Mouse (Mus musculus) spleen, adult 2 months (tissue): ENCODE data around the gene Pold1. TPM values are rescaled to one million over a fixed set of nuclear protein-coding genes. Genes with fewer than 3 reads are reported as not detected.

Experiments used
- DNase-seq, 2 experiments: peaks; one replicate each; pipeline versions ENCODE4 v3.0.0 to v3.0.0-alpha.2; 2012 to 2021; ENCODE audit warnings: low spot score in 2 of 2, low read depth in 1 of 2
- H3K27ac ChIP-seq: fragments of 200-500 bp; 2 replicates; pipeline ENCODE4 v1.5.1; 2012; ENCODE audit warnings: low read length, inconsistent platforms; ENCODE audit not compliant: insufficient read depth
- H3K27me3 ChIP-seq: fragments of 200-500 bp; 2 replicates; pipeline ENCODE4 v1.6.1; 2012; ENCODE audit warnings: mild to moderate bottlenecking, moderate library complexity, low read length, inconsistent platforms; ENCODE audit not compliant: control insufficient read depth, insufficient read depth
- H3K36me3 ChIP-seq: fragments of 200-500 bp; 2 replicates; pipeline ENCODE4 v1.6.1; 2012; ENCODE audit warnings: mild to moderate bottlenecking, low read length, inconsistent platforms; ENCODE audit not compliant: control insufficient read depth, insufficient read depth
- H3K4me1 ChIP-seq: fragments of 200-500 bp; 2 replicates; pipeline ENCODE4 v1.6.1; 2011; ENCODE audit warnings: inconsistent platforms; ENCODE audit not compliant: control insufficient read depth, insufficient read depth, insufficient read length
- H3K4me3 ChIP-seq: fragments of 200-500 bp; 2 replicates; pipeline ENCODE4 v1.5.1; 2011; ENCODE audit warnings: mild to moderate bottlenecking, inconsistent platforms; ENCODE audit not compliant: insufficient read depth, insufficient read length; ENCODE audit errors: extremely low read depth
- CTCF ChIP-seq: fragments of 200-500 bp; IDR thresholded peaks from 2 replicates; pipeline ENCODE4 v1.5.1; 2011; ENCODE audit warnings: mild to moderate bottlenecking, inconsistent platforms; ENCODE audit not compliant: insufficient read depth, insufficient read length, insufficient replicate concordance; ENCODE audit errors: extremely low read depth
- POLR2A ChIP-seq: fragments of 200-500 bp; IDR thresholded peaks from 2 replicates; pipeline ENCODE4 v1.6.1; 2011; ENCODE audit warnings: low read depth, low read length, inconsistent platforms
- WGBS: fragments of 180-500 bp; shearing (Covaris S2); methylation state at CpG from one replicate; pipeline ENCODE4 v1.1.7; 2018; 5-methylcytosine and 5-hydroxymethylcytosine counted together
- polyA plus RNA-seq: library from polyadenylated mRNA; depleted of rRNA; stranded (reverse); fragments of >200 nt; gene quantifications from 2 replicates; pipeline ENCODE4 v1.2.3, GENCODE M21; 2012

Gene Pold1
- polyA plus RNA-seq, 1 experiment, result 118 TPM

DNA sequence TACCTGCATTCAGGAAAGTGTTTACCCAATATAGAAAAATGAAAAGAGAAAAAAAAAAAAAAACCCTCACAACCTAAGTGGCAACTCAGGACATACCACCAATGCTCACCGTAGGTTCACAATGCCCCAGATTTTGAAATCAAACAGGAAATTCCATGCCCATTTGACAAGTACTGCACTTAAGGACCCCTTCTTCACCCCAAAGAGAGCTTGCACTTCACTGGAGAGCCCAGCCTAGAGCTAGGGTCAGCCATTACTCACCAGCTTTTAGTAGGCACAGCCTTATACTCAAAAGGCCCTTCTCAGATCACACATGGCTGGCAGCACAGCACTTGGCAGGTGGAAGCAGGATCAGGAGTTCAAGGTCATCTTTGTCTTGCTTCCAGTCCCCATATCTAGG is 34.5 kb upstream of the Pold1 start:
- no peak overlapping the region for H3K4me3 ChIP-seq
- peaks cover 10% of the 10 kb centered on the region; the same call in 1 of the 2 replicates for H3K4me1 ChIP-seq
- 78% methylated on average over 1 of the region's 1 CpGs for WGBS
- no peak overlapping the region for H3K27ac ChIP-seq
- DNase-seq, result no peak
- H3K27me3 ChIP-seq, result no peaks in the 10 kb centered on the region
- peaks cover 23% of the 10 kb centered on the region for H3K36me3 ChIP-seq
- no peak for TF ChIP-seq CTCF
- TF ChIP-seq POLR2A, result no peak

DNA sequence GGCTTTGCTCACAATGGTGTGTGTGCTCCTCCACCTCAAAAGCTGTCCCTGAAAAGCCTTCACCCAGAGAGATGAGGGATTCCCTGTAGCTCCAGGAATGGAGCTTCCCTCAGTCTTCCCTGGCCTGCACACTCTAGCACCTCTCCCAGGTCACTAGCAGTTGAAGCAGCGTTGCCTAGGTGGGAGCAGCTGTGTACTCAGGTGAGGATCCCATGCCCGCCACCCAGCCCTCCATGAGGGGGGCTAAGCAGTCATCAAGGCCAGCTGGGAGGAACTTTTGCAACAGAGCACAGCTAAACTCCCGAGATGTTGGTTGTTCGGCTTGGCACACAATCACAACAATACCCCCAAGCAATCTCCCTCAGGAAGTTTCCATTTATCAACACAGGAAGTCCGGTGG is 34.1 kb upstream of the Pold1 start:
- TF ChIP-seq CTCF (no peak), POLR2A (no peak)
- DNase-seq, result no peak
- Histone ChIP-seq H3K27ac (no peak overlapping the region), H3K4me3 (no peak overlapping the region), H3K36me3 (peaks cover 25% of the 10 kb centered on the region), H3K27me3 (no peaks in the 10 kb centered on the region), H3K4me1 (peaks cover 6% of the 10 kb centered on the region; the same call in 1 of the 2 replicates)
- WGBS, result 76% methylated on average over 5 of the region's 5 CpGs

GRCm38 (mm10) chr7:44581637-44582036 is 33.0 kb upstream of the Pold1 start:
- Histone ChIP-seq H3K27me3 (no peaks in the 10 kb centered on the region), H3K36me3 (peaks cover 27% of the 10 kb centered on the region), H3K4me3 (no peak overlapping the region), H3K27ac (no peak overlapping the region), H3K4me1 (no peaks in the 10 kb centered on the region)
- DNase-seq, result no peak
- WGBS, result 92% methylated on average over 6 of the region's 6 CpGs
- TF ChIP-seq CTCF (no peak), POLR2A (no peak)

DNA sequence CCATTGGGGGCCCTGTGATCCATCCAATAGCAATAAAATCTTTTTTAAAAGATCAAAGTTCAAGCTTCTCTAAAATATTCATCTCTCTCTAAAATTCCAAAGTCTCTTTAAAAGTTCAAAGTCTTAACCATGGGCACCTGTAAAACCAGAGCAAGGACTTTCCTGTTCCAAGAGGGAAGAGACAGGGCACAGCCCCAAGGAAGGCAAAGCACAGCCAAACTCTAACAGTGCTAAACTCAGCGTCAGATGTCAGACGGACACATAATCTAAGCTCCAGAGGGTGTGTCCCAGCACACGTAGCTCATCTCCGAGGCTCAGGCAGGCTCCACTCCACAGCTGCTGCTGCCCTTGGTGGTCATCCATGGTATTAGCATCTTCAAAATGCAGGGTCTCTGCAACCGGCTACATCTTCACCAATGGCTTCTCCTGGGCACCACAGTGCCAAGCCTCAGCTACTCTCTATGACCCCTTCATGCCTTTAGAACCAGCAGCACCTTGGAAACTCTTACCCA is 27.7 kb upstream of the Pold1 start:
- WGBS, result 81% methylated on average over 5 of the region's 5 CpGs

DNA sequence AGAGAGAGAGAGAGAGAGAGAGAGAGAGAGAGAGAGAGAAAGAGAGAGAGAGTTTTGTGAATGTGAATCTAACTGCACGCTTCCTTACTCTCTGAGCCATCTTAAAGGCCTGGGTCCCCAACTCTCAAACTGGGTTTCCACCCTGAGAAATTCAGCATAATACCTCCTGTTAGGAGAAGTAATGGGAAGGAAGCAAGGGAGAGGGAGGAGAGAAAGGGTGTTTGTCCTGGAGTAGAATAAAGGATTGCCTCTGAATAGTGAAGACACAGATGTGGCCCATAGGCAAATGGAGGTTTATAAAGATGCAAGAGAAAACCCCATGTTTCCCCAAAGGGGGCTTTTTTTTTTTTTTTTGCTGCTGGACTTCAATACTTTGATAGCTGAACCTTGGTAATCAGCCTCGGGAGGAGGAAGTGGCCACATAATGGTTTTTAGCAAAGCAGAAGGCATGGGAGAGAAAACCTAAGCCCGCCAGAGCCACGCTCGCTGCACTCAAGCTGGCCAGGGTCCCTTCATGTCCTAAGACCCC is 24.4 kb upstream of the Pold1 start:
- no peak for TF ChIP-seq CTCF
- TF ChIP-seq POLR2A, result no peak
- H3K4me1 ChIP-seq, result peaks cover 18% of the 10 kb centered on the region; the same call in 1 of the 2 replicates
- H3K27ac ChIP-seq, result peak overlapping the region; percentile 93
- no peaks in the 10 kb centered on the region for H3K27me3 ChIP-seq
- WGBS, result 29% methylated on average over 5 of the region's 5 CpGs
- no peak for DNase-seq
- H3K4me3 ChIP-seq, result peak overlapping the region; percentile 58
- H3K36me3 ChIP-seq, result peaks cover 4% of the 10 kb centered on the region; the same call in 1 of the 2 replicates

More for the DNA sequence above, 27.7 kb upstream of the Pold1 start:
- H3K4me1 ChIP-seq, result peaks cover 5% of the 10 kb centered on the region; the same call in 1 of the 2 replicates
- no peak for DNase-seq
- H3K27ac ChIP-seq, result no peak overlapping the region
- TF ChIP-seq POLR2A (no peak), CTCF (no peak)
- no peaks in the 10 kb centered on the region for H3K27me3 ChIP-seq
- peaks cover 13% of the 10 kb centered on the region; the same call in 1 of the 2 replicates for H3K36me3 ChIP-seq
- no peak overlapping the region for H3K4me3 ChIP-seq

DNA sequence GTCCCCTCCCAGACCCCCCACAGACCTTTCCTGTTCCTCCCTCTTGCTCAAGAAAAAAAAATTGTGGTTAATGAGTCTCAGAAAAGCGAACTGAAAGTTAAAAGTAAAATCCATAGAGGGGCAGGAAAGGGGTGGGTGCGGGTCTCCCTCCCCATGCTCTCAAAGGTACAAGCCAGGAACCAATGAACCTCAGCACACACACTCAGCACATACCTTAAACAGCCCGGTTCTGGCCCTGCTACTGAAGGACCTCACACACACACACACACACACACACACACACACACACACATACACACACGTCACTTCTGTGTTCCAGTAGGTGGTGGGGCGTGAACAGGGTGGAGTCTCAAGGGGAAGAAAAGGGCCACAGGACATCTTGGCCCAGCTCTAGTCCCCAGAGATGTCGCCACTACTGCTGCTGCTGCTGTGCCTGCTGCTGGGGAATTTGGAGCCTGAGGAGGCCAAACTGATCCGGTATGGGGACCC is 23.6 kb upstream of the Pold1 start, which contains the start of gene Napsa:
Napsa (plus strand) TSS at position 168 of the 489 bp plus-strand sequence.
- Histone ChIP-seq H3K4me3 (peak within 1 kb of the TSS; percentile 58), H3K27me3 (no peaks in the 10 kb centered on the region), H3K4me1 (peaks cover 18% of the 10 kb centered on the region; the same call in 1 of the 2 replicates), H3K36me3 (peaks cover 2% of the 10 kb centered on the region; the same call in 1 of the 2 replicates), H3K27ac (peak within 1 kb of the TSS; percentile 93)
- peak; percentile 86 to 90 for DNase-seq
- peak; percentile 95 for TF ChIP-seq POLR2A
- TF ChIP-seq CTCF, result no peak
- 13% methylated on average over 7 of the region's 7 CpGs for WGBS

GRCm38 (mm10) chr7:44571811-44572210 is 23.2 kb upstream of the Pold1 start:
- Histone ChIP-seq H3K36me3 (peaks cover 2% of the 10 kb centered on the region; the same call in 1 of the 2 replicates), H3K4me3 (no peak overlapping the region), H3K27me3 (no peaks in the 10 kb centered on the region), H3K4me1 (peaks cover 18% of the 10 kb centered on the region; the same call in 1 of the 2 replicates), H3K27ac (peak overlapping the region; percentile 93)
- WGBS, result 60% methylated on average over 4 of the region's 4 CpGs
- no peak for DNase-seq
- TF ChIP-seq POLR2A (no peak; the same call in 1 of the 2 replicates), CTCF (no peak)
